Mouse (Mus musculus) testis, adult 2 months (tissue): ENCODE measurements around the gene Ablim1. TPM values are rescaled to one million over a fixed set of nuclear protein-coding genes. Genes with fewer than 3 reads are reported as not detected.

Experiments used
- H3K27ac ChIP-seq: fragments of 200-500 bp; 2 replicates; pipeline ENCODE4 v1.5.1; 2012; ENCODE audit warnings: low read depth, low read length; ENCODE audit not compliant: control insufficient read depth, insufficient read depth
- H3K27me3 ChIP-seq: fragments of 200-500 bp; 2 replicates; pipeline ENCODE4 v1.6.1; 2012; ENCODE audit warnings: mild to moderate bottlenecking, low read length, moderate library complexity; ENCODE audit not compliant: control insufficient read depth, insufficient read depth
- H3K36me3 ChIP-seq: fragments of 200-500 bp; 2 replicates; pipeline ENCODE4 v1.6.1; 2012; ENCODE audit warnings: mild to moderate bottlenecking, low read length; ENCODE audit not compliant: control insufficient read depth, insufficient read depth
- H3K4me1 ChIP-seq: fragments of 200-500 bp; 2 replicates; pipeline ENCODE4 v1.6.1; 2012; ENCODE audit warnings: low read length; ENCODE audit not compliant: control insufficient read depth, insufficient read depth
- H3K4me3 ChIP-seq: fragments of 200-500 bp; 2 replicates; pipeline ENCODE4 v1.5.1; 2012; ENCODE audit warnings: low read depth, mild to moderate bottlenecking, low read length, moderate library complexity, mixed read lengths; ENCODE audit not compliant: control insufficient read depth
- CTCF ChIP-seq: fragments of 200-500 bp; IDR thresholded peaks from 2 replicates; pipeline ENCODE4 v1.5.1; 2012; ENCODE audit warnings: low read depth, mild to moderate bottlenecking, inconsistent platforms, low read length, moderate library complexity; ENCODE audit not compliant: control insufficient read depth, insufficient read depth, insufficient replicate concordance
- POLR2A ChIP-seq: fragments of 200-500 bp; IDR thresholded peaks from 2 replicates; pipeline ENCODE4 v1.6.1; 2012; ENCODE audit warnings: low read depth, mild to moderate bottlenecking, inconsistent platforms, low read length, moderate library complexity; ENCODE audit not compliant: control insufficient read depth
- polyA plus RNA-seq: library from polyadenylated mRNA; depleted of rRNA; stranded (reverse); fragments of >200 nt; gene quantifications from 2 replicates; pipeline ENCODE4 v1.2.3, GENCODE M21; 2012

Gene Ablim1
- polyA plus RNA-seq, 1 experiment = 3.0 TPM

DNA sequence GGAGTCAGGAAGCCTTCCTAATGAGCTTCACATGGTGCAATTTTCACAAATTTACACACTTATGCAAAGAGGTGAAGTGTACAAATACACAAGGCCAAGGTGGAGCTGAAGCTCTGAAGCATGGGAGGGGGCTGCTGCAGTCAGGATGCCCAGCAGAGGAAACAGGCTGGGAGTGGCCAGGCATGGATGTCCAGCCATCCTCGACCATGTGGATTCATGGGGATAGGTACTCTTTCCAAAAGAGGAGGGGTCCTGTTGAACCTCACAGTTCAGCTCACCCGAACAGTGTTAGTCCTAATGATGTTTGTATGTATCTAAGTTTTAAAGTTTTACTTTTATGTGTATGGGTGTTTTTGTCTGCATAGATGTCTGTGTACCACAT, 190.6 kb downstream of the Ablim1 start:
- Histone ChIP-seq H3K27me3 (no peaks in the 10 kb centered on the region), H3K4me3 (no peak overlapping the region), H3K36me3 (no peaks in the 10 kb centered on the region), H3K27ac (no peak overlapping the region), H3K4me1 (no peaks in the 10 kb centered on the region)
- TF ChIP-seq CTCF (no peak), POLR2A (no peak)

DNA sequence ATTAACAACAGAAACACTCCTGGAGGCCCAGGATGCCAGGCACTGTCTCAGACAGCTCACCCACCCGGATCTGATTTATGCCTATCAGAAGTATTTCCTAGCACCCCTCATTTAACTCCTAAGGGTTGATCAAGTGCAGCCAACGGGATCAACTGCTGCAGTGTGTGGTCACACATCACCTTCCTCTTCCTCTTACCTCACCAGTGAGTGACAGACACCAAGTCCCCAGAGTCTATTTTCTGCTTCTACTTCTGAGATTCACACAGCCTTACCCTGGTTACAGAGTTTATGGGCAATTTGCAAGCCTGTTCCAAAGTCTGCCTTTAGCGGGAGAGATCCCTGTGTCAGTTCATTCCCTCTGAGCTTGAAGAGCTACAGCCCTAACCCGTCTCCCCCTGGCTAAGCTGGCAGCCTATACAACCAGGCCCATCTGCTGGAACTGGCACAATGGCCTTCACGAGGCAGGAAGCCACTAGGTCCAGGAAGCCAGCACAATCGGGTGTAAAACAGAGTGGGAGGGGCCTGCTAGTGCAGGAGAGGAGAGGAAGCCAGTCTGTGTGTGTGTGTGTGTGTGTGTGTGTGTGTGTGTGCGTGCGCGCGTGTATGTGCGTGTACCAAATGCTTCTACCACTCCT, 191.1 kb downstream of the Ablim1 start:
- Histone ChIP-seq H3K4me1 (no peaks in the 10 kb centered on the region), H3K4me3 (no peak overlapping the region), H3K36me3 (no peaks in the 10 kb centered on the region), H3K27me3 (no peaks in the 10 kb centered on the region), H3K27ac (no peak overlapping the region)
- TF ChIP-seq CTCF = no peak
- no peak for TF ChIP-seq POLR2A

DNA sequence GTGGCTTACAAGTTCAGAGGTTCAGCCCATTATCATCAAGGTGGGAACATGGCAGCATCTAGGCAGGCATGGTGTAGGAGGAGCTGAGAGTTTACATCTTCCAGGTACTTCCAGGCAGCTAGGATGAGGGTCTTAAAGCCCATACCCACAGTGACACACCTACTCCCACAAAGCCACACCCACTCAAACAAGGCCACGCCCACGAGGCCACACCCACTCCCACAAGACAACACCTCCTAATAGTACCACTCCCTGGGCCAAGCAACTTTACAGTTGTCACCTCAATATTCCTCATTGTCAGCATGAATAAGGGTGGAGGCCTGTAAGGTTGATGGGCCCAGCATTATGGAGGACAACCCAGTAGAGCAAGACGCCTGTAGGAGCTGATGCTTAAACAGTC, 192.5 kb downstream of the Ablim1 start:
- Histone ChIP-seq H3K4me1 (no peaks in the 10 kb centered on the region), H3K27ac (no peak overlapping the region), H3K36me3 (no peaks in the 10 kb centered on the region), H3K4me3 (no peak overlapping the region), H3K27me3 (no peaks in the 10 kb centered on the region)
- TF ChIP-seq POLR2A (no peak), CTCF (no peak)

DNA sequence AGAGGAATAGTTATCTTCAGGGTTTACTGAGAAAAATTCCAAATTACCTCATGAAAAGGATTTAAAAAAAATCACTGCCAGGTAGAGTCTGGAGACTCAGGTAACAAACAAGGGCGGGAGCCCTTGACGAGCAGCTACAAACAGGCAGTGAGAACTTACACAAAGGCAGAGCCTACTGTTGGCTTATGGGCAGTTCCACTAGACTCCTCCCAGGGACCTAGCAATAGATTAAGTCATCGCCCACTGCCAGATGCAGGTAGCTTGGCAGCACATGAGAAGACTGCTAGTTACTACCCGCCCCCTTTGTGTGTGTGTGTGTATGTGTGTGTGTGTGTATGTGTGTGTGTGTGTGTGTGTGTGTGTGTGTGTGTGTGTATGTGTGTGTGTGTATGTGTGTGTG, 193.7 kb downstream of the Ablim1 start:
- Histone ChIP-seq H3K27ac (no peak overlapping the region), H3K4me3 (no peak overlapping the region), H3K36me3 (no peaks in the 10 kb centered on the region), H3K4me1 (no peaks in the 10 kb centered on the region), H3K27me3 (no peaks in the 10 kb centered on the region)
- TF ChIP-seq CTCF (no peak), POLR2A (no peak)

DNA sequence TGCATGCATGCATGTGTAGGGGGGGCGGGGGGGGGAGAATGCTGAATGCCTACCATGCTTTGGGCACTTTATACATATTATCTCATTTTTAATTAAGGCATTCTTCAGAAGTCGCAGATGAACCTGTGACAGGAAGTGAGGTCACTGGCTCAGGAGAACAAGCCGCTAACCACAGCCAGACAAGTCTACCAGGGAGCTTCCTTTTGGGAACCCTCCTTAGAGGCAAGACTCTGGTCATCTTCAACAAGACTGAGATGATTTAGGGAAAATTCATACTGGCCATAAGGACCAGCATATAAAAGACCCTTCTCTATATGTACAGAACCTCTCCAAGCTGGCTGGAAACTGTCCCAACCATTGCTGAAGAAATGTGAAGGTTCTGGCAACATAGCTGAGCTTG, 195.1 kb downstream of the Ablim1 start:
- H3K27ac ChIP-seq = no peak overlapping the region
- TF ChIP-seq POLR2A (no peak), CTCF (no peak)
- no peaks in the 10 kb centered on the region for H3K4me1 ChIP-seq
- H3K27me3 ChIP-seq = no peaks in the 10 kb centered on the region
- H3K36me3 ChIP-seq = no peaks in the 10 kb centered on the region
- no peak overlapping the region for H3K4me3 ChIP-seq

DNA sequence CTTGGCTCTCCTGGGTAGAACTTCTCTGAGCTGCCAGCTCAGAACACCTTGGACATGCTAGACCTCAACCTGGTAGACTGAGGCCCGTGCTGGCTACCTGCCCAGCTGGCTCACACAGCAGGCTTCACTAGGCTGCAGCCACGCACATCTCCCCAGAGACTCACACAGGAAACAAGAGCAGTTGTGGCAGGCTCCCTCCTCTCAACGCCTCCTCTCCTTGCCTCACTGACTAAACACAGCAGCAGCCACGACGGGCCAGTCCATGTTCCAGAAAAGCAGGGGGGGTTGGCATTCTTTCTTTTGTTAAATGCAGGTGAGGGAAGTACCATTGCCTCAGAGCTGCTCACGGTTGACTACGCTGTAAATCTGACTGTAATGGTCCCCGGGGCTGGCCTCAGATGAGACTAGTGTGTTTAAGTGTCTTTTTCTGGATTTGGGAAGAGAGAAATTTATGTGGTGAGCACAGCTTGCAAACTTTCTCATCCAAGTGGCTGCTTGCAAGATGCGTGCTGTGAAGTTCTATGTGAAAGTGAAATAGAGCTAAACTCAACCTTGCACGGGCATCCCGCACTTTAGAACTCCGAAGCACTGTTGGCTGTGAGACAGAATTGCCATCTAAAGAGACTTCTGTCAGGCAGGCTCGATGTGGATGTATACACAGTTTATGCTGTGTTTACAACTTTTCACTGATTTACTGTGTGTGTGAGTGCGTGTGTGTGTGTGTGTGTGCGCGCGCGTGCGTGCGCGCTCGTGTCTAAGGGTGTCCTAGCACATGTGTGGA, 195.7 kb downstream of the Ablim1 start:
- H3K4me1 ChIP-seq = no peaks in the 10 kb centered on the region
- no peak overlapping the region for H3K4me3 ChIP-seq
- no peaks in the 10 kb centered on the region for H3K27me3 ChIP-seq
- no peaks in the 10 kb centered on the region for H3K36me3 ChIP-seq
- H3K27ac ChIP-seq = no peak overlapping the region
- TF ChIP-seq CTCF = no peak
- TF ChIP-seq POLR2A = no peak

DNA sequence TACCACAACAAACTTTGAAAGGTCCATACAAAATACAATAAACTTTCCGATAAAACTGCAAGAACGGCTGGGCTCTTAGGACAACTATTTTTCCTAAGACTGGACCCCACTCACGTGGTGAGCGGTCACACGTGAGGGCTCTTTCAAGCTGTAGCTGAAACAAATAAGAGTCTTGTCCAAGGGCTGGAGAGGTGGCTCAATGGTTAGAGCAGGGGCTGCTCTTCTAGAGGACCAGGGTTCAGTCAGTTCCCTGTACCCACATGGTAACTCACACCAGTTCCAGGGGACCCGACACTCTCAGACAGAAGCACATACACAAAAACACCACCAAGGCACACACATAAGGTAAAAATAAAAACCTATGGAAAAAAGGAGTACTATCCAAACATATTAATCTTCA, 197.0 kb downstream of the Ablim1 start:
- TF ChIP-seq CTCF = no peak
- TF ChIP-seq POLR2A = no peak
- no peaks in the 10 kb centered on the region for H3K36me3 ChIP-seq
- no peak overlapping the region for H3K4me3 ChIP-seq
- H3K4me1 ChIP-seq = no peaks in the 10 kb centered on the region
- H3K27ac ChIP-seq = no peak overlapping the region
- no peaks in the 10 kb centered on the region for H3K27me3 ChIP-seq
